Mouse (Mus musculus): ENCODE measurements around the gene Olfr707. TPM values are rescaled to one million over a fixed set of nuclear protein-coding genes. Genes with fewer than 3 reads are reported as not detected.
"Not testable (repeated sequence)": the region's sequence is repeated elsewhere in the genome, so short reads cannot be mapped to it uniquely, and the experiment has no call there.

Olfr707 gene
- not detected in 2 replicates for polyA plus RNA-seq (2014; fragmentation: Nextera tagmentation; extraction: Ambion mirVana)

DNA sequence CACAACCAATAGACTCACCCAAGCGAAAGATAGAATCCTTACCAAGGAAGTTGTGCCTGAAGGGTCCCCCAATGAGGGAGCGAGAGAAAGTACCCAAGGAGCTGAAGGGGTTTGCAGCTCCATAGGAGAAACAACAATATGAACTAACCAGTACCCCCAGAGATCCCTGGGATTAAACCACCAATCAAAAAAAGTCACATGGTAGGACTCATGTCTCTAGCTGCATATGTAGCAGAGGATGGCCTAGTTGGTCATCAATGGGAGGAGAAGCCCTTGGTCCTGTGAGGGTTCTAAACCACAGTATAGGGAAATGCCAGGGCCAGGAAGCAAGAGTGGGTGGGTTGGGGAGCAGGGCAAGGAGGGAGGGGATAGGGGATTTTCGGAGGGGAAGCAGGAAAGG lies at the start of gene Olfr707:
Olfr707 (minus strand) TSS at position 101 of the 400 bp plus-strand sequence.
- not testable (repeated sequence) for H3K4me1 ChIP-seq (replicated peaks; ENCODE audit: control insufficient read depth, insufficient read depth, low read length); H3K9ac ChIP-seq; H3K4me2 ChIP-seq (replicated peaks); H3K4me3 ChIP-seq (replicated peaks; ENCODE audit: low read length); DNase-seq (ENCODE audit: low spot score); H3K36me3 ChIP-seq (replicated peaks; ENCODE audit: control insufficient read depth, insufficient read depth); H3K27ac ChIP-seq; ATAC-seq (ENCODE audit: low FRiP score); H3K27me3 ChIP-seq (ENCODE audit: control insufficient read depth, insufficient read depth, low read length); H3K9me3 ChIP-seq (ENCODE audit: control insufficient read depth, low read length)
- 81% methylated on average over 3 of the region's 3 CpGs for WGBS

DNA sequence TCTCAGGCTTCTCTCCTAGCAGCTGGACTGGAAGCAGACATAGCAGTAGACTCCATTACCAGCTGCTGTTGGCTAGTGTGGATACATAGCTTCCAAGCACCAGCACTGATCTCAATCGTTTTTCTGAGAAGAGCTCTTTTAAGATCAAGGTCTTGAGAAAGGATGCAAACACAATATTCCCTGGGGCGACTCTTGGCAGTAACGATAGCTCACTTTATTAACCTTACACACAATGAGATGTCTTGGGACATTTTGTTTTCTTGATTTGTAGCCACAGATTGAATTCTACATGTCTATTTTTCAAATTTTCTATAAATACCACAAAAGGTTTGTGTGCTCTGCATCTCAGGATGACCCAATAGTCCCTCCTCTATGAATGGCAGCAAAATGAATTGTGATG lies 47.2 kb upstream of the Olfr707 start, which contains the start of gene Olfr710:
Olfr710 (minus strand) TSS at position 101 of the 400 bp plus-strand sequence.
- no peak for ATAC-seq (ENCODE audit: low FRiP score)
- Histone ChIP-seq H3K4me3 (replicated peaks; ENCODE audit: low read length) (no peak within 1 kb of the TSS), H3K27ac (no peak within 1 kb of the TSS), H3K4me2 (replicated peaks) (no peak within 1 kb of the TSS), H3K9me3 (ENCODE audit: control insufficient read depth, low read length) (no peaks in the 10 kb centered on the region), H3K9ac (no peak within 1 kb of the TSS), H3K36me3 (replicated peaks; ENCODE audit: control insufficient read depth, insufficient read depth) (no peaks in the 10 kb centered on the region), H3K4me1 (replicated peaks; ENCODE audit: control insufficient read depth, insufficient read depth, low read length) (no peaks in the 10 kb centered on the region), H3K27me3 (ENCODE audit: control insufficient read depth, insufficient read depth, low read length) (no peaks in the 10 kb centered on the region)
- 82% methylated on average over 3 of the region's 3 CpGs for WGBS
- no peak for DNase-seq (ENCODE audit: low spot score)

DNA sequence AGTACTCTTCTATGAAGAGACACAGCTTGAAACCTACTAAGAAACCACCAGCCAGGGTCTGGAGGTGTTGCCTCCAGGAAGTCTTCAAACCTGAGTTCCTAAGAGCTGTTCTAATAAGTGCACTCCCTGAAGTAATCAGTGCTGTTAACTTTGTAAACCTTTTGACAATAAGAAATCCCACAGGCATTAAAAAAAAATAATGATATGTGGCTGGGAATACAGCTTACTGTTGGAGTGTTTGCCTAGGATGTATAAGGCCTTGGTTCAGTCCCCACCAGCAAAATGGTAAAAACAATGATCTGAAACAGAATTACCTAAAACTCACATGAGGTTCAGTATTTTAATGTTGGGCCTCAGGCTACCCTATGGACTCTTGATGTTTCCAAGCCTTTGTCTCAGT lies 31.1 kb upstream of the Olfr707 start, which contains the start of gene Olfr709-ps1:
Olfr709-ps1 (minus strand) TSS at position 101 of the 400 bp plus-strand sequence.
- H3K27me3 ChIP-seq (ENCODE audit: control insufficient read depth, insufficient read depth, low read length): no peaks in the 10 kb centered on the region
- H3K9ac ChIP-seq: no peak within 1 kb of the TSS
- H3K4me1 ChIP-seq (replicated peaks; ENCODE audit: control insufficient read depth, insufficient read depth, low read length): no peaks in the 10 kb centered on the region
- no peak within 1 kb of the TSS for H3K4me3 ChIP-seq (replicated peaks; ENCODE audit: low read length)
- no peak for DNase-seq (ENCODE audit: low spot score)
- no peak for ATAC-seq (ENCODE audit: low FRiP score)
- no peaks in the 10 kb centered on the region for H3K36me3 ChIP-seq (replicated peaks; ENCODE audit: control insufficient read depth, insufficient read depth)
- H3K9me3 ChIP-seq (ENCODE audit: control insufficient read depth, low read length): no peaks in the 10 kb centered on the region
- H3K4me2 ChIP-seq (replicated peaks): no peak within 1 kb of the TSS
- H3K27ac ChIP-seq: no peak within 1 kb of the TSS

DNA sequence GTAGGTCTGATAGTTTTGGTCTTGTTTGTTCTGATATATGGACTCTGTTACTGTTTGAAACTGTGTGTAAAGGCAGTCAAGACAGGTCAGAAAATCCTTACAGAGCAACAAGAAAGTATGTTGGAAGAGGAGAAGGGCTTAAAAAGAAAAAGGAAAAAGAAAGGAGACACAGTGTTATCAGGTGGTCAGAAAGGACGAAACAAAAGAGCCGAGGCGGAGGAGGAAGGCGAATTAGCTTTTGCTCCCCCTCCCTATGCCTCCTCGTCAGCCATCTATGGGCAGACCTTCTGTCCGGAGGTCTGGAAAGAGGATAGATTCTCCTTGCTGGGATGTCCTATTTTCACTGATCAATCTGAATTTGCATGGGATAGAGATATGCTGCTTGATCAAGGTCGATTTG lies 19.9 kb upstream of the Olfr707 start:
- not testable (repeated sequence) for H3K27ac ChIP-seq; H3K36me3 ChIP-seq (replicated peaks; ENCODE audit: control insufficient read depth, insufficient read depth); ATAC-seq (ENCODE audit: low FRiP score); H3K4me3 ChIP-seq (replicated peaks; ENCODE audit: low read length); H3K9ac ChIP-seq; DNase-seq (ENCODE audit: low spot score); H3K4me1 ChIP-seq (replicated peaks; ENCODE audit: control insufficient read depth, insufficient read depth, low read length); H3K27me3 ChIP-seq (ENCODE audit: control insufficient read depth, insufficient read depth, low read length); H3K4me2 ChIP-seq (replicated peaks); H3K9me3 ChIP-seq (ENCODE audit: control insufficient read depth, low read length)
- WGBS: 77% methylated on average over 5 of the region's 7 CpGs

DNA sequence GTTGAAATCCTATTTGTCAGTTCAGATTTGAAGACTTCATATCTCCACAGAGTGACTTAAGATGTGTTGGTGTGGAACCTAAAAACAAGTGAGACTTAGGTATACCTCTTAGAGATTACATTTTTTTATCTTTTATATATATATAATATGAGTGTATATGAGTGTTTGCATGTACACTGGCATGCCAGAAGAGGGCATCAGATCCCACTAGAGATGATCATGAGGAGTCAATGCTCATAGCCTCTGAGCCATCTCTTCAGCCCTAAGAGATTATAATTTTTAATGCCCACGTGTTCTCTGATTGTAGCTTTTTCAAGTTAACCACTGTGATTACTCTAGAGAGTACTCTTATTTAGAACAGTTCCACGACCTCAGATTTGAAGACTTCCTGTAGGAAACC lies 6.6 kb upstream of the Olfr707 start, which contains the start of gene Olfr1532-ps1:
Olfr1532-ps1 (plus strand) TSS at position 326 of the 400 bp plus-strand sequence.
- no peaks in the 10 kb centered on the region for H3K36me3 ChIP-seq (replicated peaks; ENCODE audit: control insufficient read depth, insufficient read depth)
- no peak within 1 kb of the TSS for H3K9ac ChIP-seq
- WGBS: 71% methylated on average over 2 of the region's 2 CpGs
- H3K9me3 ChIP-seq (ENCODE audit: control insufficient read depth, low read length): no peaks in the 10 kb centered on the region
- H3K4me1 ChIP-seq (replicated peaks; ENCODE audit: control insufficient read depth, insufficient read depth, low read length): no peaks in the 10 kb centered on the region
- H3K4me3 ChIP-seq (replicated peaks; ENCODE audit: low read length): no peak within 1 kb of the TSS
- no peaks in the 10 kb centered on the region for H3K27me3 ChIP-seq (ENCODE audit: control insufficient read depth, insufficient read depth, low read length)
- H3K27ac ChIP-seq: no peak within 1 kb of the TSS
- no peak within 1 kb of the TSS for H3K4me2 ChIP-seq (replicated peaks)
- DNase-seq (ENCODE audit: low spot score) (no peak), ATAC-seq (ENCODE audit: low FRiP score) (no peak)

DNA sequence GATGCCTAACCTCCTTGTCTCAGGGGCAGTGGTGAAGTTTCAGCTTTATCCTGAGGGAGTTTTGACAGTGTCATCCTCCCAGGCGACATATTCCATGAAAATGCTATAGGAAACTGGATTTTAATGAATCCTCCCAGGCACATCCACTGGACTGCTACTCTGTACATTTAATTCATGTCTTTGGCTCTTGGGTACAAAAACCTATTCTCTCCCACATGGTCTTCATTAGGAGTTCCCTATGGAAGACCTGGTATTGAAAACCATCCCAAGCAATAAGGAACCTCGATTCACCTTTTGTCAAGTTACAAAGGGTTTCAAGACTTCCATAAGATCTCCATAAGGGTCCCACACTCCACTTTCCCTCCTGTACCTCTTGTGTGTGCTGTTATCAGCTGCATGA lies 13.0 kb downstream of the Olfr707 start, which contains the start of gene Olfr706:
Olfr706 (minus strand) TSS at position 101 of the 400 bp plus-strand sequence.
- no peaks in the 10 kb centered on the region for H3K36me3 ChIP-seq (replicated peaks; ENCODE audit: control insufficient read depth, insufficient read depth)
- H3K4me2 ChIP-seq (replicated peaks): no peak within 1 kb of the TSS
- ATAC-seq (ENCODE audit: low FRiP score): no peak
- no peaks in the 10 kb centered on the region for H3K27me3 ChIP-seq (ENCODE audit: control insufficient read depth, insufficient read depth, low read length)
- no peak within 1 kb of the TSS for H3K27ac ChIP-seq
- 91% methylated on average over 2 of the region's 2 CpGs for WGBS
- no peaks in the 10 kb centered on the region for H3K9me3 ChIP-seq (ENCODE audit: control insufficient read depth, low read length)
- no peak within 1 kb of the TSS for H3K4me3 ChIP-seq (replicated peaks; ENCODE audit: low read length)
- DNase-seq (ENCODE audit: low spot score): no peak
- no peak within 1 kb of the TSS for H3K9ac ChIP-seq
- H3K4me1 ChIP-seq (replicated peaks; ENCODE audit: control insufficient read depth, insufficient read depth, low read length): no peaks in the 10 kb centered on the region

DNA sequence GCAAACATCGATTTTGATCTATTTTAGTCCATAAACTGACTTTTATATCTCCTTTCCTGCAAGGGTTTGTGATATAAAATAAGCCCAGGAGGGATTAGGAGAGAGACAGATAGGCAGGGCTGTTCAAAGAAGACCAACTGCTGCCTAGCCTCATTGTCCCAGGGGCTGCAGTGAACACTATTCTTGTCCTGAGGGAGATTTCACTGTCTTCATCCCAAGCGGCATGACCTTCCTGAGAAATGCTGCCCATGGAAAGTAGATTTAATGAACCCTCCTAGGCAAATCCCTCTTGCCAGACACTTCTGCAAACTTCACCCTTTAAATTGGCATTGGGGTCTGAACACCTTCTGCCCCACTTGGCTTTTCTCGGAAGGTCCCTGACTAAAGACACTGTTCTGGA lies 24.2 kb downstream of the Olfr707 start, which contains the start of gene Olfr705:
Olfr705 (minus strand) TSS at position 101 of the 400 bp plus-strand sequence.
- Histone ChIP-seq H3K27me3 (ENCODE audit: control insufficient read depth, insufficient read depth, low read length) (no peaks in the 10 kb centered on the region), H3K4me3 (replicated peaks; ENCODE audit: low read length) (no peak within 1 kb of the TSS), H3K4me2 (replicated peaks) (no peak within 1 kb of the TSS), H3K27ac (no peak within 1 kb of the TSS), H3K4me1 (replicated peaks; ENCODE audit: control insufficient read depth, insufficient read depth, low read length) (no peaks in the 10 kb centered on the region), H3K9me3 (ENCODE audit: control insufficient read depth, low read length) (no peaks in the 10 kb centered on the region), H3K9ac (no peak within 1 kb of the TSS), H3K36me3 (replicated peaks; ENCODE audit: control insufficient read depth, insufficient read depth) (no peaks in the 10 kb centered on the region)
- no peak for ATAC-seq (ENCODE audit: low FRiP score)
- DNase-seq (ENCODE audit: low spot score): no peak
- 83% methylated on average over 3 of the region's 3 CpGs for WGBS

DNA sequence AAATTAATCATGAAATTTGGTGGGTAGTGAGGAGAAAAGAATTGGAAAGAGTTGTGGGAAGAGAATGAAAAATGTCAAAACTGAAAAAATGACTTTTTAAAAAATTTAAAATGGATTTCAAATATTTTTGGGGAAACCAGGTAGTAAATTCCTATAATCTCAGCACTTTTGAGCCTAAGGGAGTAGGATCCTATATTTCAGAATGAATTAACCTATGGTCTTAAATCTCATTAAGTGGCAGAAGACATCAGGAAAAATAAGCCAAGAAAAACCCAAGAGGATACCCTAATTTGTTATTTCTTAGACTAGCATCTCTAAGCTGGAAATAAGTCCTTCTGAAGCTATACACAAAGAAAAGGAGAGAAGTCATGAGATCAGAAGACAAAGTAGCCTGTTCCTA lies 38.2 kb downstream of the Olfr707 start, which contains the start of gene Olfr704:
Olfr704 (plus strand) TSS at position 301 of the 400 bp plus-strand sequence.
- H3K4me2 ChIP-seq (replicated peaks): no peak within 1 kb of the TSS
- no peak for ATAC-seq (ENCODE audit: low FRiP score)
- H3K4me3 ChIP-seq (replicated peaks; ENCODE audit: low read length): no peak within 1 kb of the TSS
- no peaks in the 10 kb centered on the region for H3K27me3 ChIP-seq (ENCODE audit: control insufficient read depth, insufficient read depth, low read length)
- H3K9ac ChIP-seq: no peak within 1 kb of the TSS
- no peak within 1 kb of the TSS for H3K27ac ChIP-seq
- H3K36me3 ChIP-seq (replicated peaks; ENCODE audit: control insufficient read depth, insufficient read depth): no peaks in the 10 kb centered on the region
- no peak for DNase-seq (ENCODE audit: low spot score)
- H3K4me1 ChIP-seq (replicated peaks; ENCODE audit: control insufficient read depth, insufficient read depth, low read length): no peaks in the 10 kb centered on the region
- no peaks in the 10 kb centered on the region for H3K9me3 ChIP-seq (ENCODE audit: control insufficient read depth, low read length)

DNA sequence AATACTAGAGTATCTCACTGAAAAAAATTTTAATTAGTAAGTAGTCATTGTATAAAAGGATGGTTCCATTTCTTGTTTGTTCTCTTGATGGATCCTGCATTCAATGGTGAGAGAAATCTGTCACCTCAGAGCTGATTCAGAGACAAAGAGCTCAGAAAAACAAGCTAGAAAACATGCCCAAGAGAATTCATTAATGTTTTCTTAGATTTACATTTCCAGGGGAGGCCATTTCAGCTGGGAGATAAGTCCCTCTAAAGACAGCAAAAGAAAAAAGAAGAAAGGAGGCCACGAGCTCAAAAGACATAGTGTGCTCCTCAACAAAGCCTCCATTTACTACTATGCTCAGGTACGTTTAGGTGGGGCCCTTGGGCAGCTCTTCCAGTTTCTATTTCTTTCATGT lies 58.0 kb downstream of the Olfr707 start, which contains the start of gene Olfr703:
Olfr703 (plus strand) TSS at position 301 of the 400 bp plus-strand sequence.
- DNase-seq (ENCODE audit: low spot score): no peak
- H3K27me3 ChIP-seq (ENCODE audit: control insufficient read depth, insufficient read depth, low read length): no peaks in the 10 kb centered on the region
- H3K36me3 ChIP-seq (replicated peaks; ENCODE audit: control insufficient read depth, insufficient read depth): no peaks in the 10 kb centered on the region
- no peak within 1 kb of the TSS for H3K4me3 ChIP-seq (replicated peaks; ENCODE audit: low read length)
- H3K4me1 ChIP-seq (replicated peaks; ENCODE audit: control insufficient read depth, insufficient read depth, low read length): no peaks in the 10 kb centered on the region
- ATAC-seq (ENCODE audit: low FRiP score): no peak
- no peaks in the 10 kb centered on the region for H3K9me3 ChIP-seq (ENCODE audit: control insufficient read depth, low read length)
- H3K27ac ChIP-seq: no peak within 1 kb of the TSS
- no peak within 1 kb of the TSS for H3K4me2 ChIP-seq (replicated peaks)
- 71% methylated on average over 2 of the region's 2 CpGs for WGBS
- H3K9ac ChIP-seq: no peak within 1 kb of the TSS
